Mouse (Mus musculus): ENCODE data around the gene Esp34. TPM values are rescaled to one million over a fixed set of nuclear protein-coding genes. Genes with fewer than 3 reads are reported as not detected.

Esp34 gene
- not detected in 2 replicates for polyA plus RNA-seq (2012; rRNA removed)

- H3K27ac ChIP-seq (ENCODE audit: control insufficient read depth, insufficient read depth, low read depth, low read length) = no peak within 1 kb of the TSS
- H3K36me3 ChIP-seq (ENCODE audit: control insufficient read depth, insufficient read depth, low read length) = no peaks in the 10 kb centered on the region
- H3K4me1 ChIP-seq (ENCODE audit: control insufficient read depth, insufficient read depth, low read length) = no peaks in the 10 kb centered on the region
- no peak within 1 kb of the TSS for H3K4me3 ChIP-seq (ENCODE audit: control insufficient read depth, low read depth, low read length)
- TF ChIP-seq CTCF (IDR thresholded peaks at IDR 0.05; ENCODE audit: control insufficient read depth, insufficient read depth, insufficient replicate concordance, low read depth, low read length) (no peak), POLR2A (IDR thresholded peaks at IDR 0.05; ENCODE audit: control insufficient read depth, low read depth, low read length) (no peak)
- H3K27me3 ChIP-seq (ENCODE audit: control insufficient read depth, insufficient read depth, low read length) = no peaks in the 10 kb centered on the region
These were observed at the start of gene Esp34 for GRCm38 (mm10) chr17:38553892-38554291. Gene Esp34 (plus strand): TSS chr17:38554192.

- TF ChIP-seq POLR2A (IDR thresholded peaks at IDR 0.05; ENCODE audit: control insufficient read depth, low read depth, low read length) (no peak), CTCF (IDR thresholded peaks at IDR 0.05; ENCODE audit: control insufficient read depth, insufficient read depth, insufficient replicate concordance, low read depth, low read length) (no peak)
- Histone ChIP-seq H3K27ac (ENCODE audit: control insufficient read depth, insufficient read depth, low read depth, low read length) (no peak overlapping the region), H3K36me3 (ENCODE audit: control insufficient read depth, insufficient read depth, low read length) (no peaks in the 10 kb centered on the region), H3K4me1 (ENCODE audit: control insufficient read depth, insufficient read depth, low read length) (no peaks in the 10 kb centered on the region), H3K4me3 (ENCODE audit: control insufficient read depth, low read depth, low read length) (no peak overlapping the region), H3K27me3 (ENCODE audit: control insufficient read depth, insufficient read depth, low read length) (no peaks in the 10 kb centered on the region)
These were observed 8.5 kb downstream of the Esp34 start for GRCm38 (mm10) chr17:38562527-38562926.

Other genes with a start within 250 kb of the Esp34 start
- gene Olfr137, start 246.6 kb upstream of the Esp34 start, polyA plus RNA-seq (2012; rRNA removed) = not detected in 2 replicates
- gene Olfr136, start 224.4 kb upstream of the Esp34 start, polyA plus RNA-seq (2012; rRNA removed) = not detected in 2 replicates
- gene Esp36, start 134.0 kb upstream of the Esp34 start, polyA plus RNA-seq (2012; rRNA removed) = not detected in 2 replicates
- gene Esp31, start 85.3 kb downstream of the Esp34 start, polyA plus RNA-seq (2012; rRNA removed) = not detected in 2 replicates